Mouse (Mus musculus) limb, embryonic 10.5 days (tissue): Measurements from ENCODE around the gene Itgb3bp. TPM values are rescaled to one million over a fixed set of nuclear protein-coding genes. Genes with fewer than 3 reads are reported as not detected.

Experiments used
- DNase-seq: peaks from one replicate; pipeline ENCODE4 v3.0.0-alpha.2; 2017; ENCODE audit warnings: low spot score
- H3K27ac ChIP-seq: fragments of 300-500 bp; sonication (generic); 2 replicates; pipeline ENCODE4 v1.5.1; 2016; ENCODE audit warnings: mild to moderate bottlenecking
- H3K27me3 ChIP-seq: fragments of 300-500 bp; sonication (generic); 2 replicates; pipeline ENCODE4 v1.6.1; 2016; ENCODE audit warnings: low read depth, mild to moderate bottlenecking; ENCODE audit not compliant: poor library complexity, severe bottlenecking
- H3K36me3 ChIP-seq: fragments of 300-500 bp; sonication (generic); 2 replicates; pipeline ENCODE4 v1.6.1; 2016; ENCODE audit warnings: mild to moderate bottlenecking, moderate library complexity
- H3K4me1 ChIP-seq: fragments of 300-500 bp; sonication (generic); 2 replicates; pipeline ENCODE4 v1.6.1; 2016
- H3K4me3 ChIP-seq: fragments of 300-500 bp; sonication (generic); 2 replicates; pipeline ENCODE4 v1.5.1; 2016; ENCODE audit warnings: mild to moderate bottlenecking, moderate library complexity
- H3K9me3 ChIP-seq: fragments of 300-500 bp; sonication (generic); replicated peaks from 2 replicates; pipeline ENCODE4 v1.6.1; 2016; ENCODE audit warnings: mild to moderate bottlenecking
- WGBS: fragments of 180-500 bp; shearing (Covaris S2); methylation state at CpG from one replicate; pipeline ENCODE4 v1.1.7; 2016; 5-methylcytosine and 5-hydroxymethylcytosine counted together
- polyA plus RNA-seq: library from polyadenylated mRNA; unstranded; fragments of >200 nt; fragmentation: Nextera tagmentation; extraction: Ambion mirVana; gene quantifications from 2 replicates; pipeline ENCODE4 v1.2.1, GENCODE M21; 2016

Itgb3bp gene
- polyA plus RNA-seq, result 50.0 and 52.6 TPM in 2 replicates

DNA sequence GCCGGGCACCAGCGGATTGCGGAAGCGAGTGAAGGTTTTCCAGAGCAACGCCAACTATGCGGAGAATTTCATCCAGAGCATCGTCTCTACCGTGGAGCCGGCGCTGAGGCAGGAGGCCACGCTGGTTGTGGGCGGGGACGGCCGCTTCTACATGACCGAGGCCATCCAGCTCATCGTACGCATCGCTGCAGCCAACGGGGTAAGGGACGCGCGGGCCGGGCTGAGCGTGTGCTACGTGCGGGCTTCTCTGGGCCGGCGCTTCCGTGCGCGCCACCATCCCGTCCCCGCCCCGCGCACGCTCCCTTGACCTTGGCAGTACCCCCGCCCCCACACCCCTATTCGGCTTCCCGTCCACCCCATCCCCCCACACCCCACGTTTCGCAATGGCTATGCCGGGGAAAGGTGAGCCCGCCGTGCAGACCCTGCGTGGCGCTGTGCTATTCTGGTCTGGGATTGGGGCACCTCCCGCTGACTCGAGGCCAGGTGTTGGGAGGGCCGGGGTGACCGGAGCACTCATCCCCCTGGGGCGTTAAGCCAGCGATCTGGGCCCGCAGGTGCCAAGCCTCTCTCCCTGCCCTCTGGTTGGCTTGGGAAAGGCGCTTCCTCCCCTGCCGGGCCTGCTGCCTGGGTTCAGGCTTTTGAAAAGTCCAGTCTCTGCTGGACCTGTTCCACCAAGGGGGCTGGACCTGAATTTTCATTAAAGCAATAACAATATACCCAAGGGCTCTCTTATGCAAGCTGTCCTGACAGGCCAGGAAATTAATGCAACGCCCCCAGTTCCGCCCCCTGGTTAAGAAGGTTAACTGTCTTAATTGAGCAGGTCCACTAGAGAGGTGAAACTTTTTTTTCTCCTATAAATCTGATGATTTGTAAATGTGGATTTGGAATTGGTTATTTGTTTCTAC is at the start of gene Itgb3bp:
Itgb3bp (minus strand) TSS at position 201 of the 905 bp plus-strand sequence.
- Histone ChIP-seq H3K4me1 (peaks cover 18% of the 10 kb centered on the region), H3K4me3 (peak within 1 kb of the TSS; percentile 73), H3K27ac (peak within 1 kb of the TSS; percentile 84), H3K27me3 (0 out of 2 replicates have a peak, but pooled peaks cover 3% of the 10 kb centered on the region), H3K36me3 (no peaks in the 10 kb centered on the region), H3K9me3 (no peaks in the 10 kb centered on the region)
- peak; percentile 80 for DNase-seq
- under 1% methylated on average over 57 of the region's 57 CpGs for WGBS

DNA sequence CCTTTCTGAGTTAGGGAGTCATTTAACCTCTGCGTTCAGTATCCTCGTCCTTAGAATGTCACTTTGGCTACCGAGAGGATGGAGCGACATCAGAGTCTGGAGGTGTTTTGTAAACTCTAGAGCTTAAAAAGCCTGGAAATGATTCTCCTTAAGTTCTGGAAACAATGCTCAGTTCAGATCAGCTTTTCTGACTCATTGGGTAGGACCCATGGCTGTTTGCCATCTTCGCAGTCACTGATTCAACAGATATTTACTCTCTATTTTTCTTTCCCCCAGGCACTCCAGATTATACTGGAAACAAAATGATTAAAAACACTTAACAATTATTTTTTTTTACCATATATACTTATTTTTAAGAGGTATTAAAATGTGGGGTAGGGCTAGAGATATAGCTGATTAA is 49.7 kb upstream of the Itgb3bp start:
- Histone ChIP-seq H3K9me3 (no peaks in the 10 kb centered on the region), H3K4me3 (no peak overlapping the region), H3K27me3 (no peaks in the 10 kb centered on the region), H3K4me1 (peaks cover 4% of the 10 kb centered on the region), H3K27ac (no peak overlapping the region), H3K36me3 (no peaks in the 10 kb centered on the region)
- DNase-seq, result no peak
- WGBS, result 96% methylated on average over 5 of the region's 5 CpGs

DNA sequence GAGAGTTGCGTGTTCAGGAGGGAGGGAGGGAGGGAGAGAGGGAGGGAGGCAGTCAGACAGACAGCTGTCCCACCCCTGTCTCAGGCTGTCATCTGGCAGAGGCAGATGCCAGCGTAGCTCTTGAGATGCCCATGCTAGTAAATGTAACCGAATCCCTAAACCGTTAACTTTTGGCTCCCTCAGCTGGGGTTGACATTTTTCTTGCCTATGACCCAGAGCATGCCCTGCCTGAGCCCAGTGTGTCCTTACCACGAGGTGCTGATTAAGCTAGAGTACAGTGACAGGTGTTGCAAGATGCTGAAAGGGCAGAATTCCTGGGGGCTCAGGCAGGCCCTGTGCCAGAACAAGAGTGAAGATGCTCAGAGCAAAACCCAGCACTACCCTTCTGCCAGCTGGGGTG is 44.8 kb upstream of the Itgb3bp start:
- H3K36me3 ChIP-seq, result 0 out of 2 replicates have a peak, but pooled peaks cover 4% of the 10 kb centered on the region
- no peak overlapping the region for H3K27ac ChIP-seq
- peaks cover 11% of the 10 kb centered on the region for H3K4me1 ChIP-seq
- WGBS, result 71% methylated on average over 5 of the region's 5 CpGs
- no peak overlapping the region for H3K4me3 ChIP-seq
- no peaks in the 10 kb centered on the region for H3K27me3 ChIP-seq
- no peak for DNase-seq
- no peaks in the 10 kb centered on the region for H3K9me3 ChIP-seq

DNA sequence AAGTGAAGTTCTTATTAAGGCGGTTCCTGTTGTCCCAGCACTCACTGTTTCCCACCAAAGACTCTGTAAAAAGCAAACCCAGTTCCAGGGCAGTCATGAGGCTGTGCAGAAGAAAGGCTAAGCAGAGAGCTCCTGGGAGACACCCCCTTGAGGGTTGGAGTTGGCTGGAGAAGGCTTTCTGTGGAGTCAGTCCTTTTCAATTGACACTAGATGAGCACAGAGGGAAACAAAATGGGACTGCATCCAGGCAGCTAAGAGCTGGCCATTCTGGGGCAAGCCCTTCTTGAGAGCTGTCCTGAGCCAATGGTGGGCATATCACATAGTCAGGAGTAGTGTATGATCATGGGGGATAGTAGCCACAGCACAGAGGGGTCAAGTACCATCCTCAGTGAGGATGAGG is 44.3 kb upstream of the Itgb3bp start:
- 0 out of 2 replicates have a peak, but pooled peaks cover 4% of the 10 kb centered on the region for H3K36me3 ChIP-seq
- H3K4me3 ChIP-seq, result no peak overlapping the region
- H3K27ac ChIP-seq, result no peak overlapping the region
- DNase-seq, result no peak
- peaks cover 16% of the 10 kb centered on the region for H3K4me1 ChIP-seq
- no peaks in the 10 kb centered on the region for H3K27me3 ChIP-seq
- WGBS, result 82% methylated on average over 1 of the region's 1 CpGs
- no peaks in the 10 kb centered on the region for H3K9me3 ChIP-seq

DNA sequence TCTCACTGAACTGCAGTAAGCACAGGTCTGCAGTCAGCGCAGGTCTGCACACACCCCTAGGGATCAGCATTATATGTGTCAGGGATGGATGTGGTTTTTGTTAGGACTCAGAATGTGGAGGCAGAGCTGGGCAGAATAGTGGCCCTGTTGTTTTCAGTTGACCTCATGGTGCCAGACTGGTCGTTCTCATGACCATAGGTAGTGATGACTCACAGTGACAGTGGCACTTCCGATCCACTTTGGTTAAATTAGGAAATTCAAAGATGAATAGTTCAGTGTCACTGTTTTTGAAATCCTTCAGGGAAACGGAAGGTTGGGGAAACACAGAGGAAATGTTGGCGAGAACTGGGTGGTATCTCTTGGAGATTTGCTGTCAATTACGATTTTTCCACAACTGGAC is 43.3 kb upstream of the Itgb3bp start:
- Histone ChIP-seq H3K9me3 (no peaks in the 10 kb centered on the region), H3K4me1 (peaks cover 26% of the 10 kb centered on the region), H3K27ac (no peak overlapping the region), H3K4me3 (no peak overlapping the region), H3K27me3 (no peaks in the 10 kb centered on the region), H3K36me3 (0 out of 2 replicates have a peak, but pooled peaks cover 4% of the 10 kb centered on the region)
- no peak for DNase-seq
- 91% methylated on average over 6 of the region's 6 CpGs for WGBS

DNA sequence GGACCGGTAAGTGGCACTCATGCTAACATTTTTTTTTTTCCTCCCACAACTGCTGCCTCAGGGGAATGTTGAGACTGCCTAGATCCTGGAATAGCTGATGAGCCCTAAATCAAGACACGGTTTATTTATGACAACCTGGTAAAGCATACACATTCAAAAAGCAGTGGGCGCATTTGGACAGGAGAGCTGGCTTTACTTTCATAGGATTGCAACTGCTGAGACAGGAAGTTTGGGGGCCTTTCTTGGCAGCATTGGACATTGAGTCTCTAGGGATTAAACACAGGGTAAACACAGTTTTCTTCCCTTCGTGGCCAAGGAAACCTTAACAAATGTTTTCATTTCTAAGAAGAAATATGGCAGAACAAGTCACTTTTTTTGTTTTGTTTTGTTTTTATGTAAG is 40.5 kb upstream of the Itgb3bp start:
- H3K9me3 ChIP-seq, result no peaks in the 10 kb centered on the region
- H3K27ac ChIP-seq, result peak overlapping the region; percentile 21; the same call in 1 of the 2 replicates
- 84% methylated on average over 4 of the region's 4 CpGs for WGBS
- H3K4me3 ChIP-seq, result no peak overlapping the region
- DNase-seq, result no peak
- 0 out of 2 replicates have a peak, but pooled peaks cover 4% of the 10 kb centered on the region for H3K36me3 ChIP-seq
- no peaks in the 10 kb centered on the region for H3K27me3 ChIP-seq
- H3K4me1 ChIP-seq, result peaks cover 44% of the 10 kb centered on the region

DNA sequence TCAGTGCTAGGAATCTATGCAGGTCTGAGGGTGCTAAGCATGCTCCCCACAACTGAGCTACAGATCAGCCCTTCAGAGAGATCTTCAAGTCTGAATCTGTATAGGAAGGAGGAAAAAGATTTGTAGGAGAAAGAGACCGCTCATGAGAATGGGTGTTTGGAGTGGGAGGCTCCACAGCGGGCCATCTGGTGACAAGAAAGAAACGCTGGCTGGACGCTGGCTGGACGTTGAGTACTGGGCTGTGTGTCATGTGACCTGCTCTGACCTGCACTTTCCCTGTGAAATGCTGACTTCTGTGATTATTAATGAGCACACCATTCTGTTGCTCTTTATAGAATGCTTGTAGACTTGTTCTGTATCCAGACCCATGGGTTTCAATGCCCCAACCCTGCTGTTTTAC is 39.7 kb upstream of the Itgb3bp start:
- H3K36me3 ChIP-seq, result 0 out of 2 replicates have a peak, but pooled peaks cover 8% of the 10 kb centered on the region
- no peak for DNase-seq
- WGBS, result 32% methylated on average over 5 of the region's 5 CpGs
- H3K27ac ChIP-seq, result peak overlapping the region; percentile 56
- no peaks in the 10 kb centered on the region for H3K9me3 ChIP-seq
- peaks cover 44% of the 10 kb centered on the region for H3K4me1 ChIP-seq
- no peaks in the 10 kb centered on the region for H3K27me3 ChIP-seq
- H3K4me3 ChIP-seq, result no peak overlapping the region

DNA sequence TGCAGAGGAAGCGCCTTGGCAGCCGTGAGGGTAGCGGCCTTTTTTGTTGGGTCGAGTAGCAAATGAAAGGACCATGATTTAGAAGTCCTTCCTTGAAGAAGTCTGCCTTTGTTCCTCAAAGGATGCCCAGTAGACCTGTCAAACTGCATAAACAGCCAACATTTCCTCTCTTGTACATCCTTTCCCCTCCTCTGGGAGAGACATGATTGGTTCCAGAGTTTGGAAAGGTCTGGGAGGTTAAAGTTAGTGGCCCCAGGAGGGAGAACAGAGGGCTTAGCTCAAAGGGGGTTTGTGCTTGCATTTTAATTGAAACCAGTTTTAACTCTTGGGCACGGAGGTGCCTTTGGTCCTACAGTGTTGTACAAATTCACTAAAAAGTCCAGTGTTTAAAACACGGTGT is 36.9 kb upstream of the Itgb3bp start:
- peak; percentile 41 for DNase-seq
- 21% methylated on average over 6 of the region's 6 CpGs for WGBS
- Histone ChIP-seq H3K4me3 (peak overlapping the region; percentile 9; the same call in 1 of the 2 replicates), H3K4me1 (peaks cover 44% of the 10 kb centered on the region), H3K36me3 (peaks cover 16% of the 10 kb centered on the region; the same call in 1 of the 2 replicates), H3K27me3 (no peaks in the 10 kb centered on the region), H3K9me3 (no peaks in the 10 kb centered on the region), H3K27ac (peak overlapping the region; percentile 72)

DNA sequence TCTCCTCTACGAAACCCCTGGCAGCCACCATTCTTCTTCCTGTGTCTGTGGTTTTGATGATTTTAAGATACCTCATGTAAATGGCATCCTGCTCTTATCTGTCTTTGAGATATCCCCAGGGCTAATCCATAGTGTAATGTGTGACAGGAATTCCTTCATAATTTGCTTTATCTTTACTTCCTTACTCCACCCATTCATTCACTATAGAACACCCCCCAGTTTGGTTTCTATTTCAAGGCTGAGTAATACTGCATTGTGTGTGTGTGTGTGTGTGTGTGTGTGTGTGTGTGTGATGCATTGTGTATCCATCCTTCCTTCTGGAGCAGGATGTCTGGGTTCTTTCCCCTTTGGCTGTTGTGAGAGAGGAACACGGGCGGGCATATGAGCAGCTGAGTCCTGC is 29.7 kb upstream of the Itgb3bp start:
- peaks cover 6% of the 10 kb centered on the region; the same call in 1 of the 2 replicates for H3K4me1 ChIP-seq
- no peak overlapping the region for H3K4me3 ChIP-seq
- WGBS, result 87% methylated on average over 3 of the region's 3 CpGs
- peaks cover 8% of the 10 kb centered on the region; the same call in 1 of the 2 replicates for H3K36me3 ChIP-seq
- no peak for DNase-seq
- no peaks in the 10 kb centered on the region for H3K9me3 ChIP-seq
- H3K27ac ChIP-seq, result no peak overlapping the region
- H3K27me3 ChIP-seq, result no peaks in the 10 kb centered on the region

DNA sequence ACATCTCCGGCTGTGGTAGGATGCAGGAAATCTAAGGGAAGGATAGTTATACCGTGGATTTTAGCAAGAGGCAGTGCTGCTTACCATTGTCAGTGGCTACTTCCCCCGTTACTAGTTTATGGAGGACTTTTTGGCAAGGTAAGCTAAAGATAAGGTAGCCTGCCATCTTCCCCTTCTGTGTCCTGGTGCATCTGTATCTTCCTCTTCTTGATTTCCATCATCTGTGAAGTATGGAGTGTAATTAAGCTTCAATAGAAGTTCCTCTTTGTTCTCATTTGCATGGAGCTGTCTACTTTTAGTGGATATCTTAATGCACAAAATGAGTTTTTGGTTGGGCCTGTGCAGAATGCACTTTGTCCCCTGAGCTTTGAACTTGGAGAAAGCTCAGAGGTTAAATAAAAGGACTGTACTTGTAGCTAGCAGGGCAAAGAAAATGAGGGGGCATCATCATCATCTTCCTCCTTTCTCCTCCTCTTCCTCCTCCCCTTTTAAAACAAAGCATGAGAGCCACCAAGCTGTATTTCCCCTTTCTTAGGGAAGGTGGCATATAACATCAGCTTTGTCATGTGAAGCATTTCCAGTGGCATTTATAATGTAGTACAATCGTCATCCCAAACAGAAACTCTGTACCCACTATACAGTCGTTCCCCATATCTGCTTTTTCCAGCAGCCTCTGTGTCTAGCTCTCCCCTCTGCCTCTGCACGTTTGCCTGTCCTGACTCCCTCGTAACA is 28.6 kb upstream of the Itgb3bp start:
- H3K27ac ChIP-seq, result no peak overlapping the region
- no peak for DNase-seq
- peaks cover 6% of the 10 kb centered on the region; the same call in 1 of the 2 replicates for H3K4me1 ChIP-seq
- H3K4me3 ChIP-seq, result no peak overlapping the region
- H3K9me3 ChIP-seq, result no peaks in the 10 kb centered on the region
- 83% methylated on average over 7 of the region's 7 CpGs for WGBS
- no peaks in the 10 kb centered on the region for H3K27me3 ChIP-seq
- H3K36me3 ChIP-seq, result no peaks in the 10 kb centered on the region

DNA sequence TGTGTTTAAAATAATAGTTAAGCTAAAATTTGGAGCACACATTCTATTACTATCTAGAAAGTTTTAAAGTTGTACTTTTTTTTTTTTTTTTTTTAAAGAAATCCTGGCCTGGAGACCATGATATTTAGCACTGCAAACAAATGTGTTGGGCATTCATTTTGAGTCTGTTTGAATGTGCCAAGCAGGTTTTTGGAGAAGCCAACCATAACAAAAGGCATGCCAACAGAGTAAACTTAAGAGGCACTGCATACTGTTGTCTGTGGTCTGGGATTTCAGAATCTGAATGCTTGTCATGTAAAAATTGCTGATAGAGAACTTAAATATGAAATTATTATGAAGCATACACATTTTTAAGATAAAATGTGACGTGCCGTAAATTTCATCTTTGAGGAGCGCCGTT is 27.6 kb upstream of the Itgb3bp start:
- WGBS, result 95% methylated on average over 4 of the region's 4 CpGs
- no peak for DNase-seq
- Histone ChIP-seq H3K27me3 (no peaks in the 10 kb centered on the region), H3K4me3 (no peak overlapping the region), H3K36me3 (no peaks in the 10 kb centered on the region), H3K9me3 (no peaks in the 10 kb centered on the region), H3K27ac (no peak overlapping the region), H3K4me1 (peaks cover 6% of the 10 kb centered on the region; the same call in 1 of the 2 replicates)

DNA sequence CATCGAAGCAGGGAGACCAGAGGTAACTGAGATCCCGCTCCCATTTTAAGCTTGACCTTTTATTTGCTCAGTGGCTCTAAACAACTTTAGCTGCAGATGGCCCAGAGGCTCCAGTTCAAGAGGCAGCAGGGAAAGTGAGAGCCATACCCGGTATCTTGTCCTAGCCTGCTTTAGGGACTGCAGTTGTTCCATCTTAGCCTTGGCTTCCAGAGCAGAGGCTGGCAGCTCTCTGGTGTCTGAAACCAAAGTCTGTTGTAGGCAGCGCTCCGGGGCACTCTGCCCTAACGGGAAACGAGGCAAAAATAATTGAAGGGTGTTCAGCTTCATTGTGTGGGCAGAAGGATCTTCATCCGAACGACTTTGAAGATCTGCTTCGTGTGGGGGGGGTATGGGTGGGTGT is 25.8 kb upstream of the Itgb3bp start:
- H3K4me1 ChIP-seq, result peaks cover 6% of the 10 kb centered on the region; the same call in 1 of the 2 replicates
- 88% methylated on average over 10 of the region's 10 CpGs for WGBS
- H3K27ac ChIP-seq, result peak overlapping the region; percentile 11; the same call in 1 of the 2 replicates
- no peaks in the 10 kb centered on the region for H3K27me3 ChIP-seq
- no peaks in the 10 kb centered on the region for H3K9me3 ChIP-seq
- H3K36me3 ChIP-seq, result no peaks in the 10 kb centered on the region
- H3K4me3 ChIP-seq, result no peak overlapping the region
- no peak for DNase-seq

DNA sequence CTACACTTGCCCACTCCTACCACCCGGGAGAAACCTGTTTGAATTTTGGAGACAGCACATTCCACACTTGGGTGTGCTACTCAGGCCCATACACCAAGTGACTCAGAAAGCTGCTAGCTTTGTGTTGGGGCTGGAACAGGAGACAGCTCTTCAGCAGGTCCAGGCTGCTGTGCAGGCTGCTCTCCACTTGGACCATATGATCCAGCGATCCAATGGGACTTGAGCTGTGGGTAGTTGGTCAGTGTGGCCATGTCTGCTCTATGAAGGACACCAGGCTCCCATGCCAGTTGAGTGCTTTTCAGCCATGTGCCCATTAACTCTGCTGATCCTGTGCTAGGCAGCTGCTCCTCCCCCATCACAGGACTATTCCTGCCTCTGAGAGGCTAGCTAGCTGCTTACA is 24.3 kb upstream of the Itgb3bp start:
- H3K27ac ChIP-seq, result no peak overlapping the region
- no peak overlapping the region for H3K4me3 ChIP-seq
- no peak for DNase-seq
- no peaks in the 10 kb centered on the region for H3K36me3 ChIP-seq
- WGBS, result 96% methylated on average over 2 of the region's 2 CpGs
- H3K4me1 ChIP-seq, result peaks cover 6% of the 10 kb centered on the region; the same call in 1 of the 2 replicates
- no peaks in the 10 kb centered on the region for H3K27me3 ChIP-seq
- H3K9me3 ChIP-seq, result no peaks in the 10 kb centered on the region
